Mouse (Mus musculus) megakaryocyte-erythroid progenitor cell, adult 5 weeks (primary cell): Measurements from ENCODE around the gene Sult3a1. TPM values are rescaled to one million over a fixed set of nuclear protein-coding genes. Genes with fewer than 3 reads are reported as not detected.

Source experiments
- polyA plus RNA-seq: library from polyadenylated mRNA; stranded (reverse); fragments of >175 nt; gene quantifications from 2 replicates; pipeline ENCODE4 v1.2.3, GENCODE M21; 2012

Gene Sult3a1
- not detected in 2 replicates for polyA plus RNA-seq

GRCm38 (mm10) chr10:33857421-33857820, at the start of gene Sult3a1:
Sult3a1 (plus strand) TSS chr10:33857721.

GRCm38 (mm10) chr10:33904530-33905481, 47.3 kb downstream of the Sult3a1 start, which contains the start of gene Rsph4a:
Rsph4a (plus strand) TSS chr10:33905111.

Other genes with a start within 250 kb of the Sult3a1 start
- not detected in 2 replicates for gene Clvs2, start 233.0 kb upstream of the Sult3a1 start, polyA plus RNA-seq
- not detected in 2 replicates for gene Sult3a2, start 71.0 kb upstream of the Sult3a1 start, polyA plus RNA-seq
- gene Rsph4a, start 47.4 kb downstream of the Sult3a1 start, polyA plus RNA-seq: not detected in 2 replicates
- 1.5 and 2.1 TPM in 2 replicates for gene Zup1, start 93.5 kb downstream of the Sult3a1 start, polyA plus RNA-seq
- gene Rwdd1, start 161.9 kb downstream of the Sult3a1 start, polyA plus RNA-seq: 66.6 and 78.3 TPM in 2 replicates
- not detected in 2 replicates for gene Trappc3l, start 179.9 kb downstream of the Sult3a1 start, polyA plus RNA-seq
- gene Calhm4, start 186.6 kb downstream of the Sult3a1 start, polyA plus RNA-seq: not detected in 2 replicates
- not detected in 2 replicates for gene Calhm5, start 238.8 kb downstream of the Sult3a1 start, polyA plus RNA-seq